Mouse (Mus musculus) embryo, embryonic 11 days (tissue): ENCODE results near the gene Rsrc2.
A peak's percentile ranks its signal among the peaks of the same experiment; 100 is the strongest.
"Not testable (repeated sequence)": the region's sequence is repeated elsewhere in the genome, so short reads cannot be mapped to it uniquely, and the experiment has no call there.

Experiments used
- DNase-seq: peaks from one replicate; pipeline ENCODE4 v3.0.0-alpha.2; 2015

Rsrc2 gene

GRCm38 (mm10) chr5:123749065-123750064 is at the start of gene Rsrc2, which contains the start of gene Kntc1:
TSS of gene Rsrc2 (minus strand) at chr5:123749414.
TSS of gene Kntc1 (plus strand) at chr5:123749716.
- DNase-seq, result peak; percentile 100

DNA sequence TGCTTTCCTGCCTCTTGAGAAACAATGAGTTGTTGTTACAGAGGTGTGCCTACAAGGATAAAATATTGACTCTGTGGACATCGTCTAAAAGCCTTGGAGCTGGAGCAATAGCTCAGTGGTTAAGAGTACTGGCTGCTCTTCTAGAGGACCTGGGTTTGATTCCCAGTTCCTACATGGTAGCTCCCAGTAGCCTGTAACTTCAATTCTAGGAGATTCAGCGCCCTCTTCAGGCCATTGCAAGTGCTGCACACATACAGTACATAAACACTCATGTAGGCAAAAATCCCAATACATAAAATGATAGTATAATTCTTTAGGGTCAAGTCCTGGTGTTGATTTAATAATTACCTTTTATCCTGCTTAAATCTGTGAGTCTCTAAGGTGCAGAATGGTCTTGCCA is 43.9 kb upstream of the Rsrc2 start:
- DNase-seq, result no peak

- DNase-seq, result no peak
Measured at GRCm38 (mm10) chr5:123788976-123789375, 39.8 kb upstream of the Rsrc2 start.

- no peak for DNase-seq
Measured at GRCm38 (mm10) chr5:123781864-123782263, 32.6 kb upstream of the Rsrc2 start.

- no peak for DNase-seq
Measured at GRCm38 (mm10) chr5:123780716-123781115, 31.5 kb upstream of the Rsrc2 start.

DNA sequence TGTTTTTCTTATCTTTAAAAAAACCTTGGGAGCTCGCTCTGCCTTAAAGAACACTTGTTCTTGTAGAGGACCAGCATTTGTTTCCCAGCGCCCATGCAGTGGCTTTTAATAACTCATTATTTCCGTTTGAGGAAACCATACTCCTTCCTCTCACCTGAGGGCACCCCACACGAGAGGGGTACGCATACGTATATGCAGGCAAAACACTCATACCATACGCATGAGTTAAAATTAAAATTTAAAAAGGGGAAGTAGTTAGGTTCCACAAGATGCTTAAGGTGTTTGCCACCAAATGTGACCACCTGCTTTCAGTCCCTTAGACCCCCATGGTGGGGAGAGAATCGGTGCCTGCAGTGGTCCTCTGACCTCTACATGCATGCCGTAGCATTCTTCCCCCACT is 24.2 kb upstream of the Rsrc2 start:
- no peak for DNase-seq

DNA sequence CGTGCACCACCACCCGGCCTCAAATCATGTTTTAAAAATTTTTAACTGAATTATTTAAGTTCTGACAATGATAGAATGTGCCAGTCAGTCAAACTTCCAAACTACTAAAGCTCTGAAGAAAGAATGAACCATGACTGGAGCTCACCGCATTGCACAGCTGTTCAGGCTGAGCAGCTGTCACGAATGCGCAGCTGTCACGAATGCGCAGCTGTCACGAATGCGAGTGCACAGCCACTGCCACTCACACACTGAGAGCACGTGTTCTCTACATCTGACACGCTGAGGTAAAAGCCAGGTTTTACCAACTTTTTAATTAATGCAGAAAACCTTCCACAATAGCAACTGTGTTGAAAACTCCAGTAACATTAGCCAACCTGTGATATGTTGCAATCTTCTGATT is 17.2 kb upstream of the Rsrc2 start:
- DNase-seq, result not testable (repeated sequence)

GRCm38 (mm10) chr5:123765506-123765905 is 16.3 kb upstream of the Rsrc2 start:
- DNase-seq, result no peak

GRCm38 (mm10) chr5:123748339-123749064 is 712 bp downstream of the Rsrc2 start:
- peak; percentile 35 for DNase-seq

DNA sequence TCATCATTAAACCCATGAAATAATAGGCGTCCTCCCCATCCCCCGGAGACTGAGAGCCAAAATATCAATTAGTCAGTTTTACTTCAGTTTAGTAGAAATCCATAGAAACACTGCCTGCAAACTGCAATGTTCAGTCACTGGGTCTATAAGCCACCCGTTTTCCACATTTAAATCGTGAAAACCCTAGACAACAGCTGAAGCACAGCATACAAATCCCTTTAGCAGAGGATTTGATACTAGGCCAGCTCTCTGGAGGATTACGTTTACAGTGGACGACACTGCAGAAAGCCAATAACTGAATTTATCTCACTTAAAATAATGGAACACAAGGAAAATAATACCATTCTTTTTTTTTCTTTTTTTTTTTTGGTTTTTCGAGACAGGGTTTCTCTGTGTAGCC is 1.6 kb downstream of the Rsrc2 start:
- DNase-seq, result no peak

- DNase-seq, result no peak
Measured at GRCm38 (mm10) chr5:123746253-123746652, 3.0 kb downstream of the Rsrc2 start.

- no peak for DNase-seq
Measured at GRCm38 (mm10) chr5:123744358-123744757, 4.9 kb downstream of the Rsrc2 start.

GRCm38 (mm10) chr5:123730981-123731380 is 18.2 kb downstream of the Rsrc2 start:
- DNase-seq, result no peak

- not testable (repeated sequence) for DNase-seq
Measured at GRCm38 (mm10) chr5:123723816-123724215, 25.4 kb downstream of the Rsrc2 start.

DNA sequence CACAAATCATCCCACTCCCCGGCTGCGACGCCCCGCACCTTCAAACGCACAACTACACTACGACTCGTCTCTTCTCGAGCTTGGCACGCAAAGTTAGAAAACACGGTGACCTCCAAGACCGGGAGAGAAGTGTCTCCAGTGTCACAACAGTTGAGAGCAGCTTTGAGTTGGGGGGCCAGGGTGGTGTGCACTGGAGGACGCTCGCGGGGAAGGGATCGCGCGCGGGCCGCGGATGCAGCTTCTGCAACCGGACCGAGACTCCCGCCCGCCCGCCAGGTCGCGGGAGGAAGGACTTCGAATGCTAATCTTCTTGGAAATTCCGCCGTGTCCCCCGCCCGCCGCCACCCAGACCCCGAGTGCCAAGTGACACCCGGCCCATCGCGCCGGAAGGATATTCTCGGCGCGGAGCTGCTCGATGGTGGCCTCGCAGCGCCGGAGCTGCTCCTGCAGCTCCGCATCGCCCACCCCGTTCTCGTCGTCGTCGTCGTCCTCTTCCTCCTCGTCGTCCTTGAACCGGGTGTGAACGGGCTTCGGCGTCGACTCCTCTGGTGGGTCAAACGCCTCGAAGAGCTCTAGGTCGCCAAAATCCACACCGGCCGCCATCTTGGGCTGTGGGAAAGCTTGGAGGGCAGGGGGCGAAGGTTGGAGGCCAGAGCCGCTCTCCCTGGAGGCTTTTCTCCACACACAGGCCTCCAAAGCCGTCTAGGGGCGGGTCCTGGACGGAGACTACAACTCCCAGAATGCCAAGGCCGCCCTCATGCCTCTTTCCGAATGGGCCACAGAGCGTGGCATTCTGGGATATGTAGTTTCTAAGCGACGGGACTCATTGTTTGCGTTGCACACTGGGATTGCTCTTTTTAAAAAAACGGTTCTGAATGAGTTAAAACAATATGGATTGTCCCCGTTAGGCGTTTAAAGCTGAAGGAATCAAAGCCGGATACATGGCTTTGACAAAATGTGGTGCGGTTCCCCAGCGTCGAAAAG is 28.6 kb downstream of the Rsrc2 start, which contains the start of gene Zcchc8:
Zcchc8 (minus strand) TSS at position 773 of the 984 bp plus-strand sequence.
- peak; percentile 98 for DNase-seq

GRCm38 (mm10) chr5:123714622-123715021 is 34.6 kb downstream of the Rsrc2 start:
- DNase-seq, result no peak

DNA sequence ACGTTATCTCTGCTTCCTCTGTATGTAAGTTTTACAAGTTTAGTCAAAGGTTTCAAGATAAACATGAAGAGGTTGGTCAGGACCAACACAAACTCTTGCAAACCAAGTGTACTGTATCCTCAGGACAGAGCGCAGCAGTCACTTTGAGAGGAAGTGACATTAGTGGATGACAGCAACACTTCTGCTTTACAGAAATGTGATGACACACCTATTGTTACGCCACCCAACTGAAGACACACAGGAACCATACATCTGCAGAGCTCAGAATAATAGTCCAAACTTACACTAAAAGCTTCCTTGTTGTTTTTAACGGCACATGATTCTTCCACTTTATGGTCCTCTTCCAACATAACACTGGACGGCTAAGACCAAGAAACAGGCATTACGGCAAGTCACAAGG is 35.4 kb downstream of the Rsrc2 start:
- DNase-seq, result no peak

- DNase-seq, result no peak
Measured at GRCm38 (mm10) chr5:123709571-123709970, 39.6 kb downstream of the Rsrc2 start.

DNA sequence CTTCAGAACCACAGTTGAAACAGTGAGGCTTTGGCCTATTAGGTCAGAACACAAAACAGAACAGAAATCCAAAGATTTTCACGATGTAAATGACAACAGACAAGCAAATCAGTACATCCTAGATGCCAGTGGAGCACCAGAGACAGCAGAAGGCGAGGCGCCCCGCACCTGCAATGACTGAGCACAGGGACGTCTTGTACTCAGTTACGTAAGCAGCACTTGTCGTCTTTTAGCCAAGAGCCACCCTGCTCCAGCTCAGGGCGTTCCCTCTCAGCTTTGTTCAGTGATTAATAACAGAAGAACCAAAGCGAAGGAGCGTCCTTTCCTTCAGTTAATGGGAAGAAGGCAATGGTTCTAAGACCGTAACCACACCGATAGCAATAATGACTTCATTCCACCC is 40.6 kb downstream of the Rsrc2 start:
- DNase-seq, result no peak

- DNase-seq, result no peak
Measured at GRCm38 (mm10) chr5:123700625-123701024, 48.6 kb downstream of the Rsrc2 start.

- DNase-seq, result peak; percentile 85
Measured at GRCm38 (mm10) chr5:123699198-123699597, 50.0 kb downstream of the Rsrc2 start.

GRCm38 (mm10) chr5:123696961-123697360 is 52.3 kb downstream of the Rsrc2 start:
- DNase-seq, result no peak
